Mouse (Mus musculus): ENCODE measurements around the gene Bcr. TPM values are rescaled to one million over a fixed set of nuclear protein-coding genes. Genes with fewer than 3 reads are reported as not detected.

Gene Bcr
- polyA plus RNA-seq, 1 experiment from 2014 or later, result 11.7 TPM

Other genes starting within 250 kb of the Bcr start
- gene Gnaz, start 93.4 kb upstream of the Bcr start, polyA plus RNA-seq (2015; fragmentation: Nextera tagmentation; extraction: Ambion mirVana), result 3.5 and 3.6 TPM in 2 replicates
- not detected in 2 replicates for gene Rsph14, start 28.0 kb upstream of the Bcr start, polyA plus RNA-seq (2015; fragmentation: Nextera tagmentation; extraction: Ambion mirVana)
- 5.6 and 7.0 TPM in 2 replicates for gene Rab36, start 23.5 kb upstream of the Bcr start, polyA plus RNA-seq (2015; fragmentation: Nextera tagmentation; extraction: Ambion mirVana)
- gene Specc1l, start 151.5 kb downstream of the Bcr start, polyA plus RNA-seq (2015; fragmentation: Nextera tagmentation; extraction: Ambion mirVana), result 25.8 and 27.4 TPM in 2 replicates